Mouse (Mus musculus): ENCODE results near the gene Bri3. TPM values are rescaled to one million over a fixed set of nuclear protein-coding genes. Genes with fewer than 3 reads are reported as not detected.

Bri3 gene
- total RNA-seq, 2 experiments from 2014 or later: 68.9 to 72.5 TPM

DNA sequence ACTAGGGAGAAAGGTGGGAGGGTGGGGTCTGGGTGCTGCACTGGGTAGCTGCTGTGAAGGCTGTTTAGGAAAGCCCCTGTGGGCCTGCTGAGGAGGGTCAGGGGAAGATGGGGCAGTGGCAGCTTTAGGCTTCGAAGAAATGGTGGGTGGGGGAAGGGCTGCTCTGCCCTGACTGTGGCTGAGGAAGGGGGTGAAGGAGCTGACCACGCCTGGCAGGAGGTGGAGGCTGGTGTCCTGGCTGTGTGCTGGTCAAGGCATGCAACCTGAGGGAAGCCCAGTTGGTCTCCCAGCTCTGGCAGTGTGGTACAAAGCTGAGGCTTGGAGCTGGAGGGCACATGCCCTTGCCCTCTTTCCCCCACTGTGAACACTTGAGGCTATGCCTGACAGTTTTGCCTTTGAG lies 14.4 kb downstream of the Bri3 start:
- DNase-seq: no peak
- intact Hi-C loops (cut with DNase I): no loop called here

GRCm38 (mm10) chr5:144259228-144259627 lies 15.0 kb downstream of the Bri3 start:
- intact Hi-C loops (cut with DNase I): no loop called here
- no peak for DNase-seq

DNA sequence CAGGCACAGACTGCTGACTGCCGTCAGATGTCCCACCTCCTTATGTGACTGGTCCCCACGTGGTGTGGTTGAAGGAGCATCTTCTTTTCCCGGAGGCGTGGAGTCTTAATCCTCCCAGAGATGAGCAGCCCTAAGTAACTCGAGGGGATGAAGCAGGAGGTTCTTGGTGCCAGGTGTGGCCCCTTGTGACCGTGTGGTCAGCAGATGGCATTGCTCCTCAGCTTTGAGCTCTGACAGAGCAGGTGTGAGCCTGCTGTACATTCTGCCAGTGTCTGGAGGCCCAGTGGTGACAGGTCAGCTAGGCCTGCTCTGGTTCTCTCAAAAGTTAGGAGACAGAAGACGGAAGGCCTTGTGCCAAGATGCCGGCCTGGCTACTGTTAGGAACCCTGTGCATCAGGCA lies 16.2 kb downstream of the Bri3 start:
- no peak for DNase-seq
- intact Hi-C loops (cut with DNase I): no loop called here

DNA sequence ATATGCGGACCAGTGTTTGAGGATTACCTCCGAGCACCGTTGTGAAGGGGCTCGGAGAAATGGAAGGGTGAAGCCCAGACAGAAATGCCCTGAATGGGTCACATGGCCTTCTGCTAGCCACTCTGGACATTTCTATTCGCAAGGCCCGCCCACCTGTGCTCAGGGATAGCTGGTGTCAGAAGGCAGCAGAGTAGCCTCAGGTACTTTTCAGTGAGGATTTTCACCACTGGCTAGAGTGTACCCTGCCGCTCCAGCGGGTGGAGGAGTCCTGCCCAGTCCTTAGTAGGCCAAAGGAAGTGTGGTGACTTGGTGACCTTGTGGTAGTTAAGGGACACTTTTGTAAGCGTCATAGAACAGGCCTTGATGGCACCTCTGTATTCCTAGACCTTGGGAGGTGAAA lies 17.1 kb downstream of the Bri3 start:
- intact Hi-C loops (cut with DNase I): no loop called here
- DNase-seq: no peak

DNA sequence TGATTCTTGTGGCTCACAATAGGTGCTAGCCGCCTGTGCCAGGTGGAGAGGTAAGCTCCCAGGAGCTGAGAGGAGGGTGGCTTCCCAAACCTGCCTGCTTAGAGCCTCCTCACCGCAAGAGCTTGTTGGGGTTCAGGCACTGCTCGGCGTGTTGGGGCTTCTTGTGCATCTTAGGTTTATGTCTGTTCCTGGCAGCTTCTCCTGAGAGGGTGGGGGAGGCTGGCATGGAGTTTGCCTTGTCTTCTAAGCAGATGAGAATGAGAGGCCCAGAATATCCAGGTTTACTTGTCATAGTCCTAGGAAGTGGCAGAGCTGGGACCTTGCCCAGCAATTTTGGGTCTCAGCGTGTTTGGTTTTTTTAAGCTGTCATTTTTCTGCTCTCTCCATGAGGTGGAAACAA lies 17.6 kb downstream of the Bri3 start:
- intact Hi-C loops (cut with DNase I): no loop called here
- DNase-seq: no peak

- intact Hi-C loops (cut with DNase I): no loop called here
- DNase-seq: no peak
Observed at GRCm38 (mm10) chr5:144263082-144263481, 18.8 kb downstream of the Bri3 start.

DNA sequence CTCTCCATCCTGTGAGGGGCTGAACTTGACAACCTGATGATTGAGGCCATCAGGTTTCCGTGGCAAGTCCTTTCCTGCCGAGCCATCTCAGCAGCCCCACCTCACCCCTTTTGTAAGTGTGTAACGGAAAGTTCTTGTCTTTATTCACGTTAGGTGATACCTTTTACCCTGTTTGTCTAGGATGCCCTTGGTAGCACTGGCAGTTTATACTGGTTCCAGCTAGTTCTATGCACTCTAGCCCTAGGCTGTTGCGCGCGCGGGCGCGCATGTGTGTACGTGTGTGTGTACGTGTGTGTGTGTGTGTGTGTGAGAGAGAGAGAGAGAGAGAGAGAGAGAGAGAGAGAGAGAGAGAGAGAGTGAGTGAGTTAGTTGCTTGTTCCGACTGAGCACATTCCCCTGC lies 19.3 kb downstream of the Bri3 start:
- DNase-seq: no peak
- intact Hi-C loops (cut with DNase I): no loop called here

DNA sequence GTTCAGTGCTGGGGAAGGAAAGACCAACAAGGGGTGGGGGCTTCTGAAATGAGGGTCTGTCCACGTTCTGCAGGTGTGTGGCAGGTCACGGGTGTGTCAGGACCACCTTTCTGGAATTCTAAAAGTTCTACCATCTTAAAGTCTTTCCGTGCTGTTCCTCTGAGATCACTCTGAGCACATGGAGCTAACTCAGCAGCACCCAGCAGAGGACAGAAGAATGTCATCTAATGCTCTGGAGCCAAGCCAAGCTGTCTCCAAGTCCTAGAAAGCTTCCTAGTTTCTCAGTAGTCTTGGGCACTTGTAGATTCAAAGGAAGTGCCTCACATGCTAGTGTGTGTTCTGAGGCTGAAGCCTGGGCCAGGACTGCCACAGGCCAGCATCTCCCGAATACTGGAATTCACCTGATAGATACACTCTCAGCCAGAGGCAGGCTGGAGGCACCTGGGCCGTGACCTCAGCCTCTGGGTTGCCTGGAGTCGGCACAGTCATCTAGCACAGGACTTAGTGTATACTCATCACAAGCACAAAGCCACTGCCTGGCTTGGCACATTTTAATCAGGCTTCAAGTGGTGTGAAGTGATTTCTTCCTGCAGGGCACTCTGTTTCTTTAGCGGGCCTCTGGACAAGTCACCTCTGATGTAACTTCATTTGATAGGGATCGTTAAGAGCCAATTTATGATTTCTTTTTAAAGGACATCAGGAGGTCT lies 23.5 kb downstream of the Bri3 start:
- DNase-seq: peak; percentile 53
- intact Hi-C loops (cut with DNase I): no loop called here

- DNase-seq: no peak
- intact Hi-C loops (cut with DNase I): no loop called here
Observed at GRCm38 (mm10) chr5:144269926-144270325, 25.7 kb downstream of the Bri3 start.

DNA sequence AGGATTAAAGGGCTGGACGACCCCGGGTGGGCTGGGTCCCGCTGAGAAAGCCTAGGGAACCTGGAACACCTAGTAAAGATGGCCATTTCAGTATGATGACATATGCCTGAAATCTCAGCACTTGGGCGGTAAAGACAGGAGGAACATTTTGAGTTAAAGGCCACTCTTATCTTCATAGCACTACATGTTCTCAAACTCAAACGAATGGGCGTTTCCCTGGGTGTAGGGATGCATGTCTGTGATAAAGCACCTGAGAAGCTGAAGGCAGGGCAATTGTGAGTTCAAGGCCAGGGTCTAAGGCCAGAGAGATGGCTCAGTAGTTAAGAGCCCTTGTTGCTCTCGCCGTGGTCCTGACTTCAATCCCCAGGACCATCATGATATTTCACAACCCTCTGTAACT lies 26.2 kb downstream of the Bri3 start:
- intact Hi-C loops (cut with DNase I): no loop called here
- DNase-seq: no peak

DNA sequence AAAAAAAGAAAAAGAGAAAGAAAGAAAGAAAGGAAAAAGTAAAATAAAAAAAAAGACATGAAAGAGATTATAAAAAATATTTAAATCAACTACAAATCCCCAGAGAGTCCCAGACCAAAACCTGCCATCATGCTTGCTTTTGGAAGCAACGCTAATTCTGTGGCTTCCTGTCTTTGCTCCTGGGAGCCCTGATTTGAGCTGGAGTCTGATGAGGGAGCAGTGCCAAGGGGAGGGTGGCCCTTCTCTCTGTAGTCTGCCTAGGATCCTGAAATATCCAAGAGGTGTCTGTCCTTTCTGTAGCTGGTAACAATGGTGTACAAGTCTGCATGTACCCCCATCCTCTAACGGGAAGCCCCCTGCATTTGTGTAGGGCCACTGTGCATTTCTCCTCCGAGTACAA lies 26.9 kb downstream of the Bri3 start:
- no peak for DNase-seq
- intact Hi-C loops (cut with DNase I): no loop called here

GRCm38 (mm10) chr5:144271772-144272171 lies 27.5 kb downstream of the Bri3 start:
- intact Hi-C loops (cut with DNase I): no loop called here
- no peak for DNase-seq

DNA sequence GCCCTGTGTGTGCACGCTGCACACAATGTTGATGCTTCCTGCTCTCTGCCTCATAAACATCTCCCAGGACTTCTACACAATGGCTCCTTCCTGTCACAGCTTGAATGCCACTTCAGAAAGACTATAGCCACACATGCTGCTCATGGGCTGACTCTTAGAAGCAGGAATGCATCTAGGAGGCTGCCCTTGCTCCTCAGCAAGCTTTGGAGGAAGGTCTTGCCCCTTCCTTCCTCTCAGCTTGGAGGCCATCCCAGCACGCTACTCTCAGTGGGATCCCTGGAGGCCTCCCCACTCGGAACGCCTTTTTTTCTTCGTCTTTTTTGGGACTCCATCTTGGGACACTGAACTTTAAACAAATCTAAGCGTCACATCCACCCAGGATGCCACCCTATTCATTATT lies 30.7 kb downstream of the Bri3 start:
- DNase-seq: no peak
- intact Hi-C loops (cut with DNase I): no loop called here

DNA sequence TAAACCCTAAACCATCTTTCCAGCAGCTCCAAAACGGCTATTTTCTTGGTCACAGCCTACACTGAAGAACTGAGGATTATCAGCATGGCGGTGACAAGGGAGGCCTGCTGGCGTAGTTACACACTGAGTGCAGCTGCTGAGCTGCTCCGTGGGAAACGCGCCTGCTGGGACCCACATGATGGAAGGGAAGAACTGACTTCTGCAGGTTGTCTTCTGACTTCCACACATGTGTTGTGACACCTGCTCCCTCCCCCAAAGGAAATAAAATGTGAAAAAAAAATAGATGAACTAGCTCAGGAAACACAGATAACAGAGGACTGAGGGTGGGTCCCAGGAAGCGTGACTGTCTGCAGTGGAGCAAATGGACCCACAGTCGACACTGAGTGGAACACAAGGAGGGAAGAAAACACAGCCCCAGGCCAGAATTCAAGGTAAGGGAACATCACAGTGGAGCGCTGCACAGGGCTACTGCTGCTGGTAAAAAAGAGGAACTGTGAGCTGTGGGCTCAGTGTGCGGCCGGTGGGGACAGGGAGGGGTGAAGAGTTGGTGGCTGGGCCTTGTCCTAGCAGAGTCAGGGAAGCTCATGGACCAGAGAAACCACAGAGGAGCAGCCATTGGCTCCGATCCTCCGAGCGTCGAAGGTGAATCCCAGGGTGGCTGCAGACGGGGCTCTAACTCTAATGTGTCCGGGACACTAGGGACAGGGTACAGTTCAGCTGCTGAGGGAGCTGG lies 32.8 kb downstream of the Bri3 start:
- DNase-seq: no peak
- intact Hi-C loops (cut with DNase I): no loop called here

DNA sequence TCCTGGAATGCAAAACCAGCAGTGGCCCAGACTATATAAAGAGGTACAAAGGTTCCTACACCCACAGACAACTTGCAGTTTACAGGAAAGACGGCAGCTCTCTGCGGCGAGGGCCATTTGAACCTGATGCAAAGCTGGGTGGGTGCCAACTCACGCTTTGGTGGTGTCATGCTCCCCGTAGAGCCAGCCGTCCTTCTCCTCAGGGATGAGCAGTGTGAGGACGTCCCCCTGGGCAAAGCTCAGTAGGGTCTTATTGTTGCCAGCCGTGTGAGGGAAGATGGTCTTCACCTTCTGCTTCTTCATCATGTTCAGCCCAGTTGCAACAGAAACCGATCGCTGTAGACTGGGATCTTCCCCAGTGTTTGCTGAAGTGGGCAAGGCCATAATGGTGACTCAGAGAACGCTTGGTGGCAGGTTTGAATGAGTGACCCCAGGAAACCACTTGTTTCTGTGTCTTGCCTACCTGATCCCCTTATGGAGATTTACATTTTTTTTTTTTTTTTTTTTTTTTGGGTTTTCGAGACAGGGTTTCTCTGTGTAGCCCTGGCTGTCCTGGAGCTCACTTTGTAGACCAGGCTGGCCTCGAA lies 34.2 kb downstream of the Bri3 start:
- no peak for DNase-seq
- intact Hi-C loops (cut with DNase I): no loop called here

DNA sequence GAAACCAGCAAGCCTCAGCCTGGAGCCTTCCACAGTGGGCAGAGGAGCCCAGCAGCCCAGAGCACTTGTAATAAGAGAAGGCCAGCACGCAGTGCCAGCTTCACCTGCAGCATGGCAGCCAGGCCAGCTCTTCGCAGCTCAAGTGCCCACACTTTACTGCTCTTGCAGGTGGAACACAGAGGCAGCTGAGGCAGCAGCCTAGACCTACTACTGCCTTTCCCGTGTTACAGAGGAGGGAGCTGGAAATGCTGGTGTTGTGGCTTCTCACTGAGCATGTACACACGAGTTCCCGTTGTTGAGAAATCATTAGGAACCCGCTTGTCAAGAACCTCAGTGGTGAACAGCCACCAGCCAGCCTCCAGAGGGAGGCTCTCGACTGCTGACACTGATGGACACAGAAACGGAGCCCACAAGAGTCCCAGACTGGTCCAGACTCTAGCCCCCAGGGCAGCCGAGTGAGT lies 34.9 kb downstream of the Bri3 start:
- intact Hi-C loops (cut with DNase I): no loop called here
- DNase-seq: no peak

DNA sequence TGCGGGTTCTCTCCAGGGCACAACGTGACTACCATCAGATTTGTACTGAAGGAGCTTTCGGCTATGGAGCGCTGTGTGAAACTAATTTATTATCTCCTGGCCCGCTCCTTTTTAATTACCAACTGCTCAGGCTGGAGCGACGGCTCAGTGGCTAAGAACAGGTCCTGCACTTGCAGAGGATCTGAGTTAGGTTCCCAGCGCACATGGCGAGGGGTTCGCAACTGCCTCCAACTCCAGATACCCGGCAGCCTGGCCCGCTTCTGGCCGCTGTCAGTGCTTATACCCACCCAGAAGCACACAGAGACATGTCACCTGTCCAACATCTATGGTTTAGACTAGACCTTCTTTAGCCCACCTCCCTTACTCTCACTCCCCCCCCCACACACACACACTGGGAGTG lies 35.7 kb downstream of the Bri3 start:
- intact Hi-C loops (cut with DNase I): no loop called here

GRCm38 (mm10) chr5:144282470-144283260 lies 38.4 kb downstream of the Bri3 start:
- intact Hi-C loops (cut with DNase I): no loop called here

More for the DNA sequence above, 35.7 kb downstream of the Bri3 start:
- DNase-seq: no peak

GRCm38 (mm10) chr5:144283551-144284031 lies 39.4 kb downstream of the Bri3 start:
- DNase-seq: no peak
- intact Hi-C loops (cut with DNase I): no loop called here

More at GRCm38 (mm10) chr5:144282470-144283260, 38.4 kb downstream of the Bri3 start:
- DNase-seq: peak; percentile 22

- DNase-seq: no peak
- intact Hi-C loops (cut with DNase I): no loop called here
Observed at GRCm38 (mm10) chr5:144284599-144284998, 40.4 kb downstream of the Bri3 start.

All from left cerebral cortex, postnatal 4 days (tissue).